Mouse (Mus musculus) lung, embryonic 16.5 days (tissue): Measurements from ENCODE around the gene Saa1. TPM values are rescaled to one million over a fixed set of nuclear protein-coding genes. Genes with fewer than 3 reads are reported as not detected.

Experiments
- ATAC-seq: fragments of 200-750 bp; cut with Nextera tagmentation; 2 replicates; pipeline ENCODE4 v1.8.0; 2017; ENCODE audit warnings: low read depth, mild to moderate bottlenecking, moderate library complexity
- H3K27ac ChIP-seq: fragments of 300-500 bp; sonication (generic); 2 replicates; pipeline ENCODE4 v1.5.1; 2014; ENCODE audit warnings: mild to moderate bottlenecking, control low read depth, low read length
- H3K27me3 ChIP-seq: fragments of 300-500 bp; sonication (generic); 2 replicates; pipeline ENCODE4 v1.6.1; 2014; ENCODE audit warnings: low read depth, low read length, mixed read lengths; ENCODE audit not compliant: control insufficient read depth, insufficient read depth
- H3K36me3 ChIP-seq: fragments of 300-500 bp; sonication (generic); 2 replicates; pipeline ENCODE4 v1.6.1; 2014; ENCODE audit warnings: low read length; ENCODE audit not compliant: control insufficient read depth, insufficient read depth
- H3K4me1 ChIP-seq: fragments of 300-500 bp; sonication (generic); replicated peaks from 2 replicates; pipeline ENCODE4 v1.6.1; 2014; ENCODE audit warnings: low read length, mixed read lengths; ENCODE audit not compliant: control insufficient read depth, insufficient read depth
- H3K4me2 ChIP-seq: fragments of 300-500 bp; sonication (generic); 2 replicates; pipeline ENCODE4 v1.6.1; 2014; ENCODE audit warnings: low read depth, low read length, control low read depth
- H3K4me3 ChIP-seq: fragments of 300-500 bp; sonication (generic); 2 replicates; pipeline ENCODE4 v1.5.1; 2014; ENCODE audit warnings: mild to moderate bottlenecking, low read length, control low read depth
- H3K9ac ChIP-seq: fragments of 300-500 bp; sonication (generic); 2 replicates; pipeline ENCODE4 v1.6.1; 2014; ENCODE audit warnings: low read length, control low read depth
- H3K9me3 ChIP-seq: fragments of 300-500 bp; sonication (generic); 2 replicates; pipeline ENCODE4 v1.6.1; 2016; ENCODE audit warnings: low read length; ENCODE audit not compliant: control insufficient read depth
- WGBS: fragments of 180-500 bp; shearing (Covaris S2); extraction: QIAGEN DNeasy Blood & Tissue Kit; methylation state at CpG from one replicate; pipeline ENCODE4 v1.1.7; 2014; 5-methylcytosine and 5-hydroxymethylcytosine counted together
- polyA plus RNA-seq: library from polyadenylated mRNA; unstranded; fragments of >200 nt; fragmentation: Nextera tagmentation; extraction: Ambion mirVana; gene quantifications from 2 replicates; pipeline ENCODE4 v1.2.1, GENCODE M21; 2015

Saa1 gene
- polyA plus RNA-seq, 1 experiment from 2014 or later: 0.55 TPM

GRCm38 (mm10) chr7:46723849-46724248, 18.9 kb downstream of the Saa1 start:
- Histone ChIP-seq H3K4me3 (no peak overlapping the region), H3K4me2 (no peak overlapping the region), H3K36me3 (no peaks in the 10 kb centered on the region), H3K27ac (no peak overlapping the region), H3K27me3 (no peaks in the 10 kb centered on the region; the same call in 1 of the 2 replicates), H3K4me1 (peaks cover 17% of the 10 kb centered on the region), H3K9me3 (no peaks in the 10 kb centered on the region), H3K9ac (no peak overlapping the region)
- 77% methylated on average over 3 of the region's 3 CpGs for WGBS
- no peak for ATAC-seq

DNA sequence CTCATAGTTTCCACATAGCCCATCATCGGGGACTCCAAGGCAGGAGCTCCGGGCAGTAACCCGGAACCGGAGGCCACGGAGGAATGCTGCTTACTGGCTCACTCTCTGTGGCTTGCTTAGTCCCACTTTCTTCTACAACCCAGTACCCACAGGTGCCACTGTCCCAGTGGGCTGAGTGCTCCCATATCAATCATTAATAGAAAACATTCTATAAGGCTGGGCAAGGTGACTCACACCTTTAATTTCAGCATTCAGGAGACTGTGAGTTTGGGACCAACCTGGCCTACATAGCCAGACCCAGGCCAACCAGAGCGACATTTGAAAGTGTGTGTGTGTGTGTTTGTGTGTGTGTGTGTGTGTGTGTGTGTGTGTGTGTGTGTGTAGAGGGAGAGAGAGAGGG, 19.4 kb downstream of the Saa1 start:
- Histone ChIP-seq H3K4me3 (no peak overlapping the region), H3K27me3 (peaks cover 2% of the 10 kb centered on the region; the same call in 1 of the 2 replicates), H3K27ac (no peak overlapping the region), H3K9me3 (no peaks in the 10 kb centered on the region), H3K36me3 (no peaks in the 10 kb centered on the region), H3K4me2 (no peak overlapping the region), H3K4me1 (peaks cover 17% of the 10 kb centered on the region), H3K9ac (no peak overlapping the region)
- 89% methylated on average over 6 of the region's 6 CpGs for WGBS
- ATAC-seq: no peak

- Histone ChIP-seq H3K36me3 (no peaks in the 10 kb centered on the region), H3K4me1 (peaks cover 26% of the 10 kb centered on the region), H3K4me3 (no peak overlapping the region), H3K9me3 (no peaks in the 10 kb centered on the region), H3K27me3 (peaks cover 5% of the 10 kb centered on the region; the same call in 1 of the 2 replicates), H3K27ac (peak overlapping the region; percentile 64), H3K4me2 (no peak overlapping the region), H3K9ac (no peak overlapping the region)
- no peak for ATAC-seq
- WGBS: 62% methylated on average over 9 of the region's 9 CpGs
Measured at GRCm38 (mm10) chr7:46720460-46720859, 22.3 kb downstream of the Saa1 start.

DNA sequence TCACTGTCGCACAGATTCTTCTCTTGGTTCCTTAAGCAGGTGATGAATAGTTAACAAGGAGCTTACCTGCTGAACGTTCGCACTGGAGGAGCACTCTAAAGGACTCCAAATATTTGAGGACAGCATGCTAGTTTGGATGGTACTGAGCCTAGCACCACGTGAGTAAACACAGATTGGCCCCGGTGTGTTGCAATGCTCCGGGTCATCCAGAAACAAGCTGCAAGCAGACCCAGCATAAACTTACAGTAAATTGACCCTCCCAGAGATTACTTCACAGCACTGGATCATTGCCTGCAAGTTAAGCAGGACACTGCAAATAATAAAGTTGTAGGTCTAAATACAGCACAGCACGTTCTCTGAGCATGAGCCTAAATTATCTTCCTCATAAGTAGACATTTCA, 23.3 kb downstream of the Saa1 start:
- Histone ChIP-seq H3K27ac (peak overlapping the region; percentile 4; the same call in 1 of the 2 replicates), H3K9ac (no peak overlapping the region), H3K36me3 (no peaks in the 10 kb centered on the region), H3K27me3 (peaks cover 5% of the 10 kb centered on the region; the same call in 1 of the 2 replicates), H3K4me1 (peaks cover 26% of the 10 kb centered on the region), H3K4me3 (no peak overlapping the region), H3K9me3 (no peaks in the 10 kb centered on the region), H3K4me2 (no peak overlapping the region)
- ATAC-seq: peak; percentile 90
- WGBS: 32% methylated on average over 7 of the region's 7 CpGs

GRCm38 (mm10) chr7:46718591-46719270, 24.0 kb downstream of the Saa1 start:
- Histone ChIP-seq H3K27me3 (peaks cover 5% of the 10 kb centered on the region; the same call in 1 of the 2 replicates), H3K9me3 (no peaks in the 10 kb centered on the region), H3K4me1 (peaks cover 26% of the 10 kb centered on the region), H3K4me2 (no peak overlapping the region), H3K9ac (no peak overlapping the region), H3K4me3 (no peak overlapping the region), H3K36me3 (no peaks in the 10 kb centered on the region), H3K27ac (no peak overlapping the region; the same call in 1 of the 2 replicates)
- WGBS: 66% methylated on average over 7 of the region's 7 CpGs
- no peak for ATAC-seq

- WGBS: 25% methylated on average over 5 of the region's 5 CpGs
- no peak for ATAC-seq
- 0 out of 2 replicates have a peak overlapping the region, but pooled peaks have one; percentile 15 for H3K27ac ChIP-seq
Measured at GRCm38 (mm10) chr7:46716897-46717296, 25.9 kb downstream of the Saa1 start.

GRCm38 (mm10) chr7:46715600-46715999, 27.2 kb downstream of the Saa1 start, which contains the start of gene Saa3:
Saa3 (minus strand) TSS chr7:46715700.
- Histone ChIP-seq H3K4me1 (peaks cover 26% of the 10 kb centered on the region), H3K9ac (no peak within 1 kb of the TSS), H3K27ac (no peak within 1 kb of the TSS), H3K9me3 (no peaks in the 10 kb centered on the region), H3K27me3 (peaks cover 5% of the 10 kb centered on the region; the same call in 1 of the 2 replicates), H3K36me3 (no peaks in the 10 kb centered on the region), H3K4me3 (no peak within 1 kb of the TSS), H3K4me2 (no peak within 1 kb of the TSS)
- no peak for ATAC-seq
- 72% methylated on average over 5 of the region's 5 CpGs for WGBS

More at GRCm38 (mm10) chr7:46716897-46717296, 25.9 kb downstream of the Saa1 start:
- Histone ChIP-seq H3K36me3 (no peaks in the 10 kb centered on the region), H3K27me3 (peaks cover 5% of the 10 kb centered on the region; the same call in 1 of the 2 replicates), H3K9ac (no peak overlapping the region), H3K4me3 (no peak overlapping the region), H3K9me3 (no peaks in the 10 kb centered on the region), H3K4me2 (no peak overlapping the region), H3K4me1 (peaks cover 26% of the 10 kb centered on the region)

GRCm38 (mm10) chr7:46714518-46714917, 28.3 kb downstream of the Saa1 start:
- peaks cover 20% of the 10 kb centered on the region for H3K4me1 ChIP-seq
- peaks cover 5% of the 10 kb centered on the region; the same call in 1 of the 2 replicates for H3K27me3 ChIP-seq
- WGBS: 32% methylated on average over 6 of the region's 6 CpGs
- H3K4me3 ChIP-seq: no peak overlapping the region
- H3K36me3 ChIP-seq: no peaks in the 10 kb centered on the region
- H3K4me2 ChIP-seq: no peak overlapping the region
- H3K27ac ChIP-seq: no peak overlapping the region
- ATAC-seq: no peak
- H3K9me3 ChIP-seq: no peaks in the 10 kb centered on the region
- H3K9ac ChIP-seq: no peak overlapping the region

GRCm38 (mm10) chr7:46712250-46712649, 30.5 kb downstream of the Saa1 start:
- no peak overlapping the region for H3K4me3 ChIP-seq
- H3K4me1 ChIP-seq: peaks cover 16% of the 10 kb centered on the region
- H3K4me2 ChIP-seq: no peak overlapping the region
- no peak overlapping the region for H3K9ac ChIP-seq
- H3K27me3 ChIP-seq: no peaks in the 10 kb centered on the region
- no peaks in the 10 kb centered on the region for H3K9me3 ChIP-seq
- ATAC-seq: no peak
- 66% methylated on average over 6 of the region's 6 CpGs for WGBS
- H3K36me3 ChIP-seq: 0 out of 2 replicates have a peak, but pooled peaks cover 2% of the 10 kb centered on the region
- no peak overlapping the region for H3K27ac ChIP-seq
